Mouse (Mus musculus) cerebellum, adult 18-20 months (tissue): ENCODE measurements at regions not wholly inside any gene's neighbourhood (a gene's known extent, or its start where the extent isn't known, plus 50 kb on each side); places are given as distances from the start of the nearest gene placed in this dataset.

Source experiments
- DNase-seq, 2 experiments: peaks; one replicate each; pipeline ENCODE4 v3.0.0; 2021

DNA sequence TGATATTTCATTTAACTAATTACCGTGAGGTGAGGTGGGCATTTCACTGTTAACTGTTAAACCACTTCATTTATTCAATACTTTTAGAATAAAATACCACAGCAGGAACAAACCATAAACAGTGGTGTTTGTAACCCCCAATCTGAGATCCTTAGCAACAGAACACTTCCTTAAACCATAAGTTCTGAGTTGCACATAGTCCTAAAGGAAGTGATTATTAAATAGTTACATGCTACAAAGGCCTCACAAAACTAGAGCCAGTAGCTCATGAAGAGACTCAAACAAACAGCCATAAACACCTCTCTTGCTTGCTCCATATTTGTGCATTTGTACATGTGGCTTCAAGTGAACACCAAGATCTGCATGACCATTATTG, 222.5 kb upstream of the Mmadhc start:
- no peak for DNase-seq

- no peak for DNase-seq
These were observed 221.9 kb upstream of the Mmadhc start for GRCm38 (mm10) chr2:50518371-50519128.

DNA sequence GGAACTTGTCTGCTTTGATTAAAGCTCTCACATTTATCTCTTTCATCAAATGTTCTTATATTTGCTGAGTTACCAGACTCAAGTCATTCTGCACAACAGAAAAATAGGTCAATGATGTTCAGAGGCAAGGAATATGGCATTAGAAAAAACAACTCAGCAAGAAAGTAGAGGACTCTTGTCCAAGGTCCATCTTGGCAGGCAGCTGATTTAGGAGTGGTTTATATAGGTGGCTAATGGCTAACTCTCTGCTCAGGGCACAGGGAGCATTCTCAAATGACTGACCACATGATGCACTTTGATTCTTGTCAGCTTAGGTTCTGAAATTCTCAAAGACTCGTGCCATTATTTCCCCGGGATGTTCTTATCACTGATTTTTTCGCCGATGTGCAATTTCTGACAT, 216.7 kb upstream of the Mmadhc start:
- DNase-seq: no peak

- no peak for DNase-seq
These were observed 202.1 kb upstream of the Mmadhc start for GRCm38 (mm10) chr2:50498713-50499112.

DNA sequence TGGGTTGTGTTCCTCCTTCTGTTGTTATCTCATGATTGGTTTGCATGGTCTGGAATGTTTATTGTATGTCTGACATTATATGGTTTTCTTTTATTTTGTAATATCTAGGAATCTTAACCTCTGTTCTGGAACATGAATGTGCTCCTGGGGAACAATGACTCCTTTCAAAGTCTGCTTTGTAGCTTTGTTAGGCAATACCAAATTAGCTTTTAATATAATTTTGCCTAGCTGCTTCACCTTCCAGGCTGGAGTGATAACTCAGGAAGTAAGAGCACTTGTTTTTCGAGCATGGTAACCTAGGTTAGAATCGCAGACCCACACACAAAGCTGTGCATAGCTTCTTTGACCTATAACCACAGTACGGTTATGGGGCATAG, 199.4 kb upstream of the Mmadhc start:
- DNase-seq: no peak

DNA sequence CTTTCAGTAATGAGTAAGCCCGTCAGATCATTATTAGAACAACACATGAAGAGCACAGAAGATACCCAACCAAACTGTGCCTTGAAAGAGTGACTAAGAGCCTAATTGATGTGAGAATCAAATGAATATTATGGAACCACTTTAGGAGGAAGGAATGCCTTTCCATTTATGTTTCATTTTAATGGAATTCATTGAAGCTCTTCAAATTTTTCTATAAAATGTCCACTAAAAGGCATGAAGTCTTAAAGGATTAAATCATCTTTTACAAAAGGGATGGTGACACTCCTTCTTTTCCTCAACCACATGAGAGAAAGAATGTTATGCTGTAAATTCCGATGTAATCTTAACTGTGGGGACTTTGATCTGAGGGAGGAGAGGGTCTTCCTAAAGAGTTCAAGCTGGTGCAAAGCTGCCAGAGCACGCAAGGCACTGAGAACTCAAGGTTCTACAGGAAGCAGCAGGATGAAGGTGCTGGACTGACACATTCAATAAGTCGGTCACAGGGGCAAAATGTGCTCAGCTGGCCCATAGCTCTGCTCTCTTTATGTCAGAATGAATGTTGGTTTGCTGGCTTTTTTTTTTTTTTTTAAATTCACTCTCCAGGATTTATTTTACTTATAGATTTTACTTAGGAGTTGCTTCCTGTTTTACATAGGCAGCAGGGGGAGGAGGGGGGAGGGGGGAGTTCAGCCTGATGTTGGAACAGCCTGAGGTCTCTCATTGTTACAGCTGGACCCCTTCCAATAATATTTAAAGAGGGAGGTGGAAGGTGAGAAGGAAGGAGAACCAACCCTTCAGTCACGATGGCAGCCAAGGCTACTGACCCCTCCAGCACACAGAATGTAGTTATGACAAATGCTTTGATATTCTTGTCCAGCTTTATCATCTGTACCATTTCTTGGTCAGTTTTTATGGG, 198.8 kb upstream of the Mmadhc start:
- no peak for DNase-seq

DNA sequence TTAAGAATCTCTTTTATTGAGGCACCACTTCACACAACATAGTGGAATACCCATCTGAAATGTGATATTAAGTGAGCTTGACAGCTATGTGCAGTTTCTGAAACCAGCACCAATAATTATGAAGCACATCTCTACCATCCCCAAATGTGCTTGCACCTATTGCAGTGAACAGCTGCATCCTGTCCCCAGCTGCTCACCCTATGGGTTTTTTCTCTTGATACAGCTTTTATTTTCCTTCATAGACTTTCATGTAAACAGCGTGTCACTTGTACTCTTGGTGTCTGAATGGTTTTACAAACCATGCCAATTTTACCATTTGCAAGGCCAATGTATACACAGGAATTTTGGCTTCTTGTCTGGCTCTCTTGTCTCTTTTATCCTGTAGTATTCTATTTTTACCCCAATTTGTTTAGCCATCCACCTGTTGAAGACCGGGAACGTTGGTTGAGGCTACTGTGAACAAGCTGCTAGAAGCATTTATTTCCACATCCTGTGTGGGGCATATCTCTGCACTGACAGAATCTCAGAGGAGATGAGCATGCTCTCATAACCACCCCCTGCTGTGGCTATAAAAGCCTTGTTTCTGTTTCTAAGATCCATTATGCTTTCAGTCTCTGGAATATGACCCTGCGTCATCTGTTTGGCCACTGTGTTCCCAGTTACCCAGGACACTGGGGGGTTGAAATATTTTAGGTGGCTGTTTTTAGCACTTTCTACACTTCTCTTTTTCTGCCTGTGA, 197.2 kb upstream of the Mmadhc start:
- DNase-seq: no peak

- DNase-seq: no peak
These were observed 167.2 kb upstream of the Mmadhc start for GRCm38 (mm10) chr2:50463799-50464198.

DNA sequence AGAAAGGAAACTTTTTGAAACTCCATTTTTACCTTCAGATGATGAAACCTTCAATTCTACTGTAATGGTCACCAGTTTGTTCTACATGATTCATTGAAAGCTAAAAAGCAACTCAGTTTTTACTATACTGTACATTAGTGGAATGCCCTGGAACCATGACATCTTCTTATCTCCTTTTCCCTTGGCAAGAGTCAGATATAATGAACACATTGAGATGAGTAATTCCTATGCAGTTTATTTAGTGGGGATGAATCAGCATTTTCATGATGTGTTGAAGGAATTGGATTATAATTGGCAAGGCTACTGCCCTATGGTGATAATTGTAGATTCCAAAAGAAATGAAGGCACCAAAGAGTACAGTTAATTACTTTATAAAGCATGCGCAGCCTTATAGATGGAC, 165.8 kb upstream of the Mmadhc start:
- DNase-seq: no peak

- DNase-seq: no peak
These were observed 160.1 kb upstream of the Mmadhc start for GRCm38 (mm10) chr2:50456654-50457053.

DNA sequence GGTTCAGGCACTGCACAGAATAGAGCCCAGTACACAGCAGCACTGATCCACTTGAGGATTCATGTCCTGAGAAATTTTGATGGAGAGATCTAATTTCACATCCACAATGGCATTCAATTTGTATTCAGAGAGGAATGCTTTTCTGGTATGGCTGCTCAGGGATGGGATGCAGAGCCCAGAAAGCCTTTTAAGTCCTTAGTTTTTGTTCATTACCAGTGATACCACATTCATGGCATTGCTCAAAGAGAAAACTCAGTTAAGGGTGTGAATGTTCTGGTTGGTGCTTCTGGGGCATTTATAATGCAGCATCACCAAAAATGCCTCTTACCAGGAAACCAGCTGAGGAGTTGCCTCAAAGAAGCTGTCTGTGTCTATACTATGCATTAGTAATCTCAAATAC, 151.5 kb upstream of the Mmadhc start:
- no peak for DNase-seq

GRCm38 (mm10) chr2:50445963-50446485, 149.4 kb upstream of the Mmadhc start:
- DNase-seq: no peak

- no peak for DNase-seq
These were observed 143.7 kb upstream of the Mmadhc start for GRCm38 (mm10) chr2:50440333-50440732.

DNA sequence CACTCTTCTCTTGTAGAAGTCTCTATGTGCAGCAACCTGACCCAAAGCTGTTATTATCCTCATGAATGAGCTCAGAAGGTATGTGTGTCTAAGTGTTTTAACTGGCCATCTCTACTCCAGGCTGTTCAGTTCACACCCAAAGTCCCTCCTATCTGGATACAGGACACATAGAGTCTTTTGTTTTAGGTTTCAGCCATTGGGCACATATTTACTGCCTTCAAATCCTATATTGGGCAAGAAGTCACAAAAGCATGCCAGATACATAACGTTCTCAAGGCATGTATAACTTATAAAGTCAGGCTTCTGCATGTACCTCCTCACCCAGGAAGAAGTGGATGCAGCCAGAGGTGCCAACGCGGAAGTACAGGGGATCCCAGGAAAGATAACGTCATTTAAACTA, 136.6 kb upstream of the Mmadhc start:
- no peak for DNase-seq

- DNase-seq: no peak
These were observed 128.6 kb upstream of the Mmadhc start for GRCm38 (mm10) chr2:50425151-50425550.

- no peak for DNase-seq
These were observed 123.0 kb upstream of the Mmadhc start for GRCm38 (mm10) chr2:50419648-50420047.

DNA sequence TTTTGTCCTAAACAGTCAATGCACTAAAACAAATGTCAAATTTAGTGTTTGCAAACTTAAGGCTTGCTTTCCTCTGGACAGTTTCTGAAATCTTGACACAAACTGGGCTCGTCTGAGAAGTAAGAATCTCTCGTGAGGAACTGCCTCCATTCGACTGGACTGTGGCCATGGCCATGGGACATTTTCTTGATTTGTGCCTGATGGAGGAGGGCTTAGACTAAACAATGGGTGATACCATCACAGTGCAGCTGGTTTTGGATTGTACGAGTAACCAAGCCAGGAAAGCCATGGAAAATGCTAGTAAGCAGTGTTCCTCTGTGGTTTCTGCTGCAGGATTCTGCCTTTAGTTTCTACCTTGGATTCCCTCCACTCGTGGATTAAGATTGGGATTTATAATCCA, 121.0 kb upstream of the Mmadhc start:
- no peak for DNase-seq

GRCm38 (mm10) chr2:50417135-50417534, 120.5 kb upstream of the Mmadhc start:
- no peak for DNase-seq

- no peak for DNase-seq
These were observed 119.5 kb upstream of the Mmadhc start for GRCm38 (mm10) chr2:50416056-50416455.

GRCm38 (mm10) chr2:50405932-50406331, 109.3 kb upstream of the Mmadhc start:
- no peak for DNase-seq

DNA sequence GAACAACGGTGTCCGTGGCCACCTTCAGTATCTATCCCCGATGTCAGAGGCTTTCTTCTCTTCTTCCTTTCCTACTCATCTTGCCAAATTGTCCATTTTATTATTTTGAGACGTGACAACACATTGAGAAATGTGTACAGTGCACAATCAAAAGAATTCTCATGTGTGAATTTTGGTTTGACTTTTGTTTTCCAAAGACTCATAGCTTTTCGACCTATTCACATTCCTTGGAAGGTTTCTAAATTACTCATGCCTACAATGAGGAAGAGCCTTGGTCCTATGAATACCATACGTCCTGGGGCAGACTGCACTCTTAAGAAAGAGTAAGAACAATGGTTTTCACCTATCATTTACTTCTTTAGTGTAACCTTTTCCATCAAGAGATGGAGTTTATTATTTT, 106.5 kb upstream of the Mmadhc start:
- DNase-seq: no peak

DNA sequence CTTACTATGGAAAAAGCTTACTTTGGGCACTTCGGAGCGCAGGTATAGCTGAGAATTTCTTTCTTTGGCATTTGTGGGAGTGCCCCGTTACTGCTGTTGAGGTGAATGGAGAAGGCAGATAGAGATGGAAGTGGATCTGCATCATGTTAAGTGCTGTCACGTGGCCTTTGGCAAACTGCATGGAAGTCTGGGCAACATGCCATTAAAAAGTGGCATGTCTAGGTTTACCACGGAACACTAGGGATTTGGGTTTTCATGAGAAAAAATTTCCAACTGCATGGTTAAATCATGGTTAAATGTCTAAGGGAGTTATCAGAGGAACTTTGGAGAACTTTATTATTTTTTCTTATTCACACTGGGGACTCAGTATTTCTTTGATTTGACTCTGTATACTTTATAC, 102.0 kb upstream of the Mmadhc start:
- no peak for DNase-seq
